Mouse (Mus musculus) ES-Bruce4 (cell line): ENCODE data around the gene Scp2. TPM values are rescaled to one million over a fixed set of nuclear protein-coding genes. Genes with fewer than 3 reads are reported as not detected.
A peak's percentile ranks its signal among the peaks of the same experiment; 100 is the strongest.

Experiments
- H3K27ac ChIP-seq: 2 replicates; pipeline ENCODE4 v1.5.1; 2012; ENCODE audit warnings: low read length, inconsistent platforms; ENCODE audit not compliant: insufficient read depth
- H3K27me3 ChIP-seq: 2 replicates; pipeline ENCODE4 v1.6.1; 2012; ENCODE audit warnings: mild to moderate bottlenecking, low read length, inconsistent platforms; ENCODE audit not compliant: control insufficient read depth, poor library complexity, insufficient read depth, severe bottlenecking
- H3K36me3 ChIP-seq: 2 replicates; pipeline ENCODE4 v1.6.1; 2012; ENCODE audit warnings: inconsistent platforms, mild to moderate bottlenecking, low read length, moderate library complexity; ENCODE audit not compliant: control insufficient read depth, poor library complexity, insufficient read depth, severe bottlenecking
- H3K4me1 ChIP-seq: one replicate; pipeline ENCODE4 v1.8.1; 2011; ENCODE audit warnings: low read length; ENCODE audit not compliant: control insufficient read depth, insufficient read depth
- H3K4me3 ChIP-seq: 2 replicates; pipeline ENCODE4 v1.5.1; 2011; ENCODE audit warnings: low read depth, mild to moderate bottlenecking, low read length
- H3K9ac ChIP-seq: 2 replicates; pipeline ENCODE4 v1.6.1; 2012; ENCODE audit warnings: low read depth, mild to moderate bottlenecking, inconsistent platforms; ENCODE audit not compliant: poor library complexity, severe bottlenecking
- H3K9me3 ChIP-seq: replicated peaks from 2 replicates; pipeline ENCODE4 v1.6.1; 2012; ENCODE audit warnings: mild to moderate bottlenecking, low read length, inconsistent platforms; ENCODE audit not compliant: control insufficient read depth, poor library complexity, insufficient read depth, severe bottlenecking
- CTCF ChIP-seq: IDR thresholded peaks from one replicate; pipeline ENCODE4 v1.8.1; 2011; ENCODE audit warnings: low read depth, low read length
- EP300 ChIP-seq: IDR thresholded peaks from 2 replicates; pipeline ENCODE4 v1.6.1; 2011; ENCODE audit warnings: low read depth, low read length; ENCODE audit not compliant: insufficient read depth
- POLR2A ChIP-seq: IDR thresholded peaks from one replicate; pipeline ENCODE4 v1.8.1; 2011; ENCODE audit warnings: low read length; ENCODE audit not compliant: insufficient read depth
- polyA plus RNA-seq: library from polyadenylated mRNA; stranded (reverse); fragments of >200 nt; gene quantifications from 2 replicates; pipeline ENCODE4 v1.2.4, GENCODE M21; 2011; ENCODE audit warnings: low read depth; ENCODE audit not compliant: missing spikeins, insufficient read depth, insufficient read length

The Scp2 gene
- polyA plus RNA-seq, 1 experiment: 54.4 TPM

DNA sequence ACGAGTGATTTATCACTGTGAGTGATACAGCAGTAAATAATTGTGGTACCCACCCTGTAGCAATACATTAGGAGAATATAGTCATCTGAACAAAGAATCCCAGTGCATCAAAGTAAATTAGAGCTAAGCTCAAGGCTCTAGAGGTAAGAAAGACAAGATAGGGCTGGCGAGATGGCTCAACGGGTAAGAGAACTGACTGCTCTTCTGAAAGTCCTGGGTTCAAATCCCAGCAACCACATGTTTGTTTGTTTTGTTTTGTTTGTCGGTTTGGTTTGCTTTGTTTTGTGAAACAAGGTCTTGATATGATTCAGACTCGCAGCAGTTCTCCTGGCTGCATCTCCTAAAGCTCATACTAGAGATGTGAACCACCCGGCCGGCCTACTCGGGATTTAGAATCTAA is 27.3 kb downstream of the Scp2 start:
- no peaks in the 10 kb centered on the region for H3K27me3 ChIP-seq
- H3K4me3 ChIP-seq: peak overlapping the region; percentile 29; the same call in 1 of the 2 replicates
- no peak overlapping the region for H3K27ac ChIP-seq
- no peak for TF ChIP-seq EP300
- TF ChIP-seq POLR2A: no peak
- no peak for TF ChIP-seq CTCF
- no peaks in the 10 kb centered on the region for H3K9me3 ChIP-seq
- peak overlapping the region; percentile 71; the same call in 1 of the 2 replicates for H3K9ac ChIP-seq
- no peaks in the 10 kb centered on the region for H3K4me1 ChIP-seq
- H3K36me3 ChIP-seq: no peaks in the 10 kb centered on the region

DNA sequence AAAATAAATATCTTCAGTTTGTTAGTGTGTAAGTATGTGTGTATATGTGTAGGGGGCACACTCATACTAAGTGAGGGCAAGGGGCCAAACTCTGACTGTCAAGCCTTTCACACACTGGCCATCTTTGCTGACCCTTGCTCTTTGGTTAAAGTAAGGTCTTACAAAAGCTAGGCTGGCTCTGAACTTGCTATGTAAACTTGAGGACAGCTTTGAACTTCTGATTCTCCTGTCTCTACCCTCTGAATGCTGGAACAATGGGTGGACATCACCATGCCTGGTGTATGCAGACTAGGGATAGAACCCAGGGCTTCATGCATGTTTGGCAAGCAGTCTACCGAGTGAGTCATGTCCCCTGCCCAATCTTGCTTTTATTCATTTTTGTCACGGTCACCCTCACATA is 28.3 kb downstream of the Scp2 start:
- Histone ChIP-seq H3K36me3 (peaks cover 6% of the 10 kb centered on the region), H3K4me3 (no peak overlapping the region), H3K9me3 (no peaks in the 10 kb centered on the region), H3K27me3 (no peaks in the 10 kb centered on the region), H3K4me1 (no peaks in the 10 kb centered on the region), H3K27ac (no peak overlapping the region), H3K9ac (no peak overlapping the region)
- TF ChIP-seq EP300: no peak
- no peak for TF ChIP-seq CTCF
- no peak for TF ChIP-seq POLR2A

DNA sequence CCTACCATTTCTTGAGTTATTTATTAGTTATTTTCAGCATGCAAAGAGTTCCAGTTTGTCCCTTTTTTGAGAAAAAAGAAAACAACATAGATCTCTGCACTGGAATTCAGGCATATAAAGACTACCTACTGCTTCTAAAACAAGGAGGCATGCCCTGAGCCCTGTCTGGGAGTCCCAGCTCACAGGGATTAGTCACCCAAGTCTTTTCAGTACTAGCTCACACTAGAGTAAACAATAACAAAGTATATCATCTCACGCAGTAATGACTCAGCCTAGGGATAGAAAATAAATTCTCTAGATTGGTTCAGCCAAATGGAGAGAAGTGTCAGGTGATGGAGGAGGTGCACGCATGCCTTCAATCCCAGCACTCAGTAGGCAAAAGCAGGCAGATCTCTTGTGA is 34.1 kb downstream of the Scp2 start:
- H3K27me3 ChIP-seq: no peaks in the 10 kb centered on the region
- H3K9me3 ChIP-seq: no peaks in the 10 kb centered on the region
- TF ChIP-seq EP300: no peak
- TF ChIP-seq CTCF: no peak
- TF ChIP-seq POLR2A: no peak
- H3K27ac ChIP-seq: no peak overlapping the region
- H3K4me1 ChIP-seq: no peaks in the 10 kb centered on the region
- H3K4me3 ChIP-seq: no peak overlapping the region
- no peak overlapping the region for H3K9ac ChIP-seq
- peaks cover 24% of the 10 kb centered on the region for H3K36me3 ChIP-seq

DNA sequence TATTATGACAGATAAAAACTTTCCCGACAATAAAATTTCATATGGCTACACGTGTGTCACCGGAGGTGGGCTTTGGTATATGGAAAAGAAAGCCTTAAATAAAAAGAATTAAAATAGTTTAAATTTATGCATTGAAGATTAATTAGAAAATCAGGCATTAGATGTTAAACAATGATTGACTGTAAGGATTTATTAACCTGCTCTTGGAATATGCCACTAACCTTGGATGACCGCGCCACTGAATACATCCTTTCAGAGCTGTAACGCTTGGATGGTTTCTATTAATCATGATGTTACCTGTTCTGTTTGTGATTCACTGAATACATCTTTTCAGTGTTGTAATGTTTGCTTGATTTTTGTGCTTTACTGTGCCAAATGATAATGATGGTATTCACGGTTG is 35.1 kb downstream of the Scp2 start:
- TF ChIP-seq POLR2A: no peak
- no peak for TF ChIP-seq CTCF
- no peak for TF ChIP-seq EP300
- Histone ChIP-seq H3K4me3 (no peak overlapping the region), H3K27ac (no peak overlapping the region), H3K4me1 (no peaks in the 10 kb centered on the region), H3K9me3 (no peaks in the 10 kb centered on the region), H3K27me3 (no peaks in the 10 kb centered on the region), H3K36me3 (peaks cover 26% of the 10 kb centered on the region), H3K9ac (no peak overlapping the region)

DNA sequence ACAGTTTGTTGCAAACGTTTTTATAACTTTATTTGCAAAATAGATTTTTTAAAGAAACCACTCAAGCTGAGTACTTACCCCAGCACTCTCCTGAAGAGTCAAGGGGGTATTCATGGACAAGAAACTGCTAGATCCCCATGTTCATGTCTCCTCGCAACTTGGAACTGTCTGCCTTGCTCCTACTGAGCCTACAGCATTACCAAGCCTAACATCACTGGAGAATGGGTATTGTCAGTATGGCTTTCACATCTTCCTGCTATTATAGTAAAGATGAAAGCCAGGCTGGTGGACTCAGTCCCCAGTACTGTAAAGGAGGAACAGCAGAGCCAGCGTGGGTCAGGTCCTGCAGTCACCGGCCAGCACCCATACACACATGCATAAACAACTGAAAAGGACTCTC is 48.5 kb downstream of the Scp2 start, which contains the start of gene Podn:
Podn (minus strand) TSS at position 101 of the 400 bp plus-strand sequence.
- Histone ChIP-seq H3K9ac (no peak within 1 kb of the TSS), H3K36me3 (peaks cover 18% of the 10 kb centered on the region), H3K4me1 (no peaks in the 10 kb centered on the region), H3K9me3 (no peaks in the 10 kb centered on the region), H3K4me3 (no peak within 1 kb of the TSS), H3K27me3 (no peaks in the 10 kb centered on the region), H3K27ac (no peak within 1 kb of the TSS)
- TF ChIP-seq CTCF (no peak), EP300 (no peak), POLR2A (no peak)

DNA sequence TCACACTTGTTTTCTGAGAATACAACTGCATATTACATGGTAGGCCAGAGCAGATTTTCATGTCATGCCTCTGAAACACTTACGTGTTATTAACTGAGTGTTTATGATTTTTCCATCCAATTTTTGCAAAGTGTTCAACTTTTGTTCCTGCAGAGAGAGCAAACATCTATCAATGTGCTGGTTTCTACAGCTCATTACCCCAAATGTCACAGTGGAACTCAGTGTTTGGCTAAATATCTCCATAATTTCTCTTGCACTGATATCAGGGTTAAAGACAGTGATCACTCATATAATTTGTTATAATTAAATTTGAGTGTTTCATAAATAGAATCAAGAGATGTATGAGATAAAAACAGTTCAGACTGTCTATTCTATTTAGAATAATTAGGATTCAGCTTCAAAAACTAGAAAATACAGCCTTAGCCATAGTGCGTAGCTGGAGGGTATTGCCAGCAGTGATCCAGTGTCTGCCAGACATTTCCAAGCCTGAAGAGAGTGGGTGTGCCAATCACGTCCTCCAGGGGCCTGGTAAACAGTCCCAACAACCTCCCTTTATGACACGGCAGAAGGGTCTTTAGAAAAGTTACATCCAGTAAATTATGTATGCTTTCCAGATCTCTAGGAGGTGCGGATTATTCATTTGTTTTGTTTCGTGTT is 51.9 kb downstream of the Scp2 start:
- Histone ChIP-seq H3K9me3 (no peaks in the 10 kb centered on the region), H3K36me3 (peaks cover 14% of the 10 kb centered on the region), H3K9ac (no peak overlapping the region), H3K27ac (no peak overlapping the region), H3K4me1 (no peaks in the 10 kb centered on the region), H3K27me3 (no peaks in the 10 kb centered on the region), H3K4me3 (no peak overlapping the region)
- TF ChIP-seq POLR2A (no peak), EP300 (no peak), CTCF (no peak)
